Mouse (Mus musculus): ENCODE data around the gene Tmem119. TPM values are rescaled to one million over a fixed set of nuclear protein-coding genes. Genes with fewer than 3 reads are reported as not detected.
A peak's percentile ranks its signal among the peaks of the same experiment; 100 is the strongest.

The Tmem119 gene
- polyA plus RNA-seq, 1 experiment from 2014 or later = 41.9 TPM

DNA sequence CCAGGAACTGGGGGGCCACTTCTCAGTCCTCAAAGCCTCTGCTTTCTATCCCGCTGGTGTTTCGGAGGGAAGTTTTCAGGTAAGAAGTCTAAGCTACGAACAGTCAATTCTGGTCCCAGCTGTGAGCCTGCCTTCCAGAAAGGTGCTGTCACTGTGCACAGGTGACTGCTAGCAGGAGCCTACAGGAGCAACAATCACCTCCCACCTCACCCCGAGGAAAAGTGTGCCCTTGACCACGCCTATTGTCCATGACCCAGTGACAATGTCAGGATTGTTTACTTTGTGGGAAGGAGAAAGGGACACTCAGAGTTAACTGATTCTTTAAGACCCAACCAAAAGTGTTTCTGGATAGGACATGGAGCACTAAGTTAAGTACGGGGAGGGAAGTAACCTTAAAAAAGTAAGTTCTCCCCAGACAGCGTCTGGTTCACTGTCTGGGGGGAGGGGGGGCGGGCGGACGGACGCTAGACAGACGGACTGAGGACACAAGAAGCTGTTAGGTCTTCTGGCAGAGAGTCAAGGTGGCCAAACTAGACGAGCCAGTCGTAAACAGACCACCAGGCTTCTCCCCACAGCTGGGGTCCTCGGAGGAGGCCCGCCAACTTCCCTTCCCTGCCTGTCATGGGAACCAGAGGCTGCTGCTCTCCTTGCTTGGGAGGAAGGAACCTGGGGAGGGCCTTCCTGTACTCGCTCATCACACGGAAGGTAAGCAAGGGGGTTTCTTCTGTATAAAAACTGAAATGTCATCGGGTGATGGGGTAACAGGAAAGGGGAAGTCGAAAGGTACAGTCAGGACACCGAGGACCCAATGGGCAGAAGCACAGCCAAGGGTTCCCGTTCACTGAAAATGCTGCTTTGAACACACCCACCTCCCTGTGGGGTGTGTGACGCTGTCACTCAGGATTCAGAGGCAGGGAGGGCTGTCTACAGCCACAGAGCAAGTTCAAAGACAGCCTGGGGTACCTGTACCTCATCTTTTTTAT lies 41.2 kb upstream of the Tmem119 start:
- Histone ChIP-seq H3K4me1 (replicated peaks; ENCODE audit: control insufficient read depth, insufficient read depth, low read length) (peaks cover 5% of the 10 kb centered on the region; the same call in 1 of the 2 replicates), H3K9me3 (ENCODE audit: control insufficient read depth, low read length) (no peaks in the 10 kb centered on the region), H3K4me2 (ENCODE audit: low read length) (no peak overlapping the region), H3K27ac (ENCODE audit: low read depth) (0 out of 2 replicates have a peak overlapping the region, but pooled peaks have one; percentile 7), H3K27me3 (replicated peaks; ENCODE audit: control insufficient read depth, insufficient read depth, low read length) (no peaks in the 10 kb centered on the region), H3K36me3 (ENCODE audit: control insufficient read depth, insufficient read depth, low read length) (peaks cover 54% of the 10 kb centered on the region), H3K4me3 (ENCODE audit: low read depth, low read length) (no peak overlapping the region), H3K9ac (ENCODE audit: low read length) (no peak overlapping the region)
- 60% methylated on average over 23 of the region's 23 CpGs for WGBS
- DNase-seq (ENCODE audit: low spot score) (no peak), ATAC-seq (replicated peaks; ENCODE audit: low FRiP score, low TSS enrichment, low read depth) (no peak)

GRCm38 (mm10) chr5:113840443-113840842 lies 40.1 kb upstream of the Tmem119 start:
- no peak for ATAC-seq (replicated peaks; ENCODE audit: low FRiP score, low TSS enrichment, low read depth)
- Histone ChIP-seq H3K27me3 (replicated peaks; ENCODE audit: control insufficient read depth, insufficient read depth, low read length) (no peaks in the 10 kb centered on the region), H3K4me1 (replicated peaks; ENCODE audit: control insufficient read depth, insufficient read depth, low read length) (peaks cover 5% of the 10 kb centered on the region; the same call in 1 of the 2 replicates), H3K4me2 (ENCODE audit: low read length) (no peak overlapping the region), H3K4me3 (ENCODE audit: low read depth, low read length) (no peak overlapping the region), H3K27ac (ENCODE audit: low read depth) (no peak overlapping the region), H3K36me3 (ENCODE audit: control insufficient read depth, insufficient read depth, low read length) (peaks cover 44% of the 10 kb centered on the region), H3K9ac (ENCODE audit: low read length) (no peak overlapping the region), H3K9me3 (ENCODE audit: control insufficient read depth, low read length) (no peaks in the 10 kb centered on the region)
- 91% methylated on average over 4 of the region's 4 CpGs for WGBS
- no peak for DNase-seq (ENCODE audit: low spot score)

DNA sequence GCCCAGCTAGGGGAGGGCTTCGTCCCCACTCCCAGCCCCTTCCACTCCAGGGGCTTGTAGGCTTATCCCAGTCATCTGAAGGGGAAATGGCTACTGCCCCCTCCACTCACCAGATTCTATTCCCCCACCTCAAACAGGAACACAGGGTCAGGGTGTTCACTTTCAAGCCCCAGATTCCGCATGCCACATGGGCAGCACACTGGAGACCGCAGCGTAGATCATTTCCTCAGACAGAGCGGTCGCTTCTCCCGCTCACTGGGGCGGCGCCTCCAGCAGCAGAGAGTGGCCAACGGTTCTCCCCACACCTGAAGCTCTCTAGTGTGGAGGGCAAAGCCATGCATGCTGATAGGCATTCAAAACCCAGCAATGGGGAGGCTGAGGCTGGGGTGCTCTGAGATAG lies 36.6 kb upstream of the Tmem119 start:
- Histone ChIP-seq H3K36me3 (ENCODE audit: control insufficient read depth, insufficient read depth, low read length) (peaks cover 10% of the 10 kb centered on the region), H3K4me3 (ENCODE audit: low read depth, low read length) (no peak overlapping the region), H3K4me1 (replicated peaks; ENCODE audit: control insufficient read depth, insufficient read depth, low read length) (peaks cover 4% of the 10 kb centered on the region; the same call in 1 of the 2 replicates), H3K9me3 (ENCODE audit: control insufficient read depth, low read length) (no peaks in the 10 kb centered on the region), H3K9ac (ENCODE audit: low read length) (no peak overlapping the region), H3K27ac (ENCODE audit: low read depth) (no peak overlapping the region), H3K4me2 (ENCODE audit: low read length) (no peak overlapping the region), H3K27me3 (replicated peaks; ENCODE audit: control insufficient read depth, insufficient read depth, low read length) (no peaks in the 10 kb centered on the region)
- DNase-seq (ENCODE audit: low spot score) = no peak
- no peak for ATAC-seq (replicated peaks; ENCODE audit: low FRiP score, low TSS enrichment, low read depth)
- 80% methylated on average over 10 of the region's 10 CpGs for WGBS

- no peak overlapping the region for H3K4me2 ChIP-seq (ENCODE audit: low read length)
- H3K36me3 ChIP-seq (ENCODE audit: control insufficient read depth, insufficient read depth, low read length) = no peaks in the 10 kb centered on the region
- DNase-seq (ENCODE audit: low spot score) = no peak
- no peaks in the 10 kb centered on the region for H3K4me1 ChIP-seq (replicated peaks; ENCODE audit: control insufficient read depth, insufficient read depth, low read length)
- no peak for ATAC-seq (replicated peaks; ENCODE audit: low FRiP score, low TSS enrichment, low read depth)
- H3K27ac ChIP-seq (ENCODE audit: low read depth) = no peak overlapping the region
- H3K9ac ChIP-seq (ENCODE audit: low read length) = no peak overlapping the region
- no peaks in the 10 kb centered on the region for H3K9me3 ChIP-seq (ENCODE audit: control insufficient read depth, low read length)
- H3K27me3 ChIP-seq (replicated peaks; ENCODE audit: control insufficient read depth, insufficient read depth, low read length) = no peaks in the 10 kb centered on the region
- no peak overlapping the region for H3K4me3 ChIP-seq (ENCODE audit: low read depth, low read length)
- 61% methylated on average over 16 of the region's 16 CpGs for WGBS
Observed at GRCm38 (mm10) chr5:113833316-113833947, 33.1 kb upstream of the Tmem119 start.

GRCm38 (mm10) chr5:113832490-113832901 lies 32.2 kb upstream of the Tmem119 start, which contains the start of gene Selplg:
Gene Selplg (minus strand): TSS chr5:113832644.
- Histone ChIP-seq H3K4me2 (ENCODE audit: low read length) (no peak within 1 kb of the TSS), H3K4me1 (replicated peaks; ENCODE audit: control insufficient read depth, insufficient read depth, low read length) (no peaks in the 10 kb centered on the region), H3K36me3 (ENCODE audit: control insufficient read depth, insufficient read depth, low read length) (no peaks in the 10 kb centered on the region), H3K4me3 (ENCODE audit: low read depth, low read length) (no peak within 1 kb of the TSS), H3K9ac (ENCODE audit: low read length) (no peak within 1 kb of the TSS), H3K27ac (ENCODE audit: low read depth) (no peak within 1 kb of the TSS), H3K9me3 (ENCODE audit: control insufficient read depth, low read length) (no peaks in the 10 kb centered on the region), H3K27me3 (replicated peaks; ENCODE audit: control insufficient read depth, insufficient read depth, low read length) (no peaks in the 10 kb centered on the region)
- ATAC-seq (replicated peaks; ENCODE audit: low FRiP score, low TSS enrichment, low read depth) (no peak), DNase-seq (ENCODE audit: low spot score) (no peak)
- WGBS = 31% methylated on average over 8 of the region's 8 CpGs

- H3K9me3 ChIP-seq (ENCODE audit: control insufficient read depth, low read length) = no peaks in the 10 kb centered on the region
- no peak overlapping the region for H3K4me3 ChIP-seq (ENCODE audit: low read depth, low read length)
- H3K4me2 ChIP-seq (ENCODE audit: low read length) = no peak overlapping the region
- no peaks in the 10 kb centered on the region for H3K27me3 ChIP-seq (replicated peaks; ENCODE audit: control insufficient read depth, insufficient read depth, low read length)
- H3K4me1 ChIP-seq (replicated peaks; ENCODE audit: control insufficient read depth, insufficient read depth, low read length) = no peaks in the 10 kb centered on the region
- no peak overlapping the region for H3K27ac ChIP-seq (ENCODE audit: low read depth)
- WGBS = 42% methylated on average over 3 of the region's 3 CpGs
- ATAC-seq (replicated peaks; ENCODE audit: low FRiP score, low TSS enrichment, low read depth) (no peak), DNase-seq (ENCODE audit: low spot score) (no peak)
- H3K9ac ChIP-seq (ENCODE audit: low read length) = no peak overlapping the region
- no peaks in the 10 kb centered on the region for H3K36me3 ChIP-seq (ENCODE audit: control insufficient read depth, insufficient read depth, low read length)
Observed at GRCm38 (mm10) chr5:113831741-113832140, 31.4 kb upstream of the Tmem119 start.

DNA sequence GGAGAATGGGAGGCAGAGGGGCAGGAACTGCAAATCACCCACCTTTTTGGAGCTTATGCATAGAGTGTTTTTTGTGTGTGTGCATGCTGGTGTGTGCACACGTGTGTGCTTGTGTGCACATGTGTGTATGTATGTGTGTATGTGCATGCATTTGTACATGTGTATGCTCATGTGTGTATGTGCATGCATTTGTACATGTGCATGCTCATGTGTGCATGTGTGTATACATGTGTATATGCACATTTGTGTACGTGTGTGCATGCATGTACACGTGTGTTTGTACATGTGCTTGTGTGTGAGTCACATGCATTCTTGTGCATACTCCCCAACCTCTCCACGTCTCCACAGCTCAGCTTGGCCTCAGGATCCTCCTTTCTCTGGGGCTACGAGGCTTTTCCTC lies 30.5 kb upstream of the Tmem119 start:
- H3K27me3 ChIP-seq (replicated peaks; ENCODE audit: control insufficient read depth, insufficient read depth, low read length) = no peaks in the 10 kb centered on the region
- no peaks in the 10 kb centered on the region for H3K9me3 ChIP-seq (ENCODE audit: control insufficient read depth, low read length)
- WGBS = 90% methylated on average over 5 of the region's 5 CpGs
- H3K4me1 ChIP-seq (replicated peaks; ENCODE audit: control insufficient read depth, insufficient read depth, low read length) = no peaks in the 10 kb centered on the region
- no peak overlapping the region for H3K27ac ChIP-seq (ENCODE audit: low read depth)
- ATAC-seq (replicated peaks; ENCODE audit: low FRiP score, low TSS enrichment, low read depth) (no peak), DNase-seq (ENCODE audit: low spot score) (no peak)
- no peaks in the 10 kb centered on the region for H3K36me3 ChIP-seq (ENCODE audit: control insufficient read depth, insufficient read depth, low read length)
- no peak overlapping the region for H3K4me2 ChIP-seq (ENCODE audit: low read length)
- no peak overlapping the region for H3K4me3 ChIP-seq (ENCODE audit: low read depth, low read length)
- H3K9ac ChIP-seq (ENCODE audit: low read length) = no peak overlapping the region

- H3K9ac ChIP-seq (ENCODE audit: low read length) = no peak overlapping the region
- H3K27me3 ChIP-seq (replicated peaks; ENCODE audit: control insufficient read depth, insufficient read depth, low read length) = no peaks in the 10 kb centered on the region
- DNase-seq (ENCODE audit: low spot score) = no peak
- no peak overlapping the region for H3K4me2 ChIP-seq (ENCODE audit: low read length)
- H3K9me3 ChIP-seq (ENCODE audit: control insufficient read depth, low read length) = no peaks in the 10 kb centered on the region
- H3K4me1 ChIP-seq (replicated peaks; ENCODE audit: control insufficient read depth, insufficient read depth, low read length) = no peaks in the 10 kb centered on the region
- no peak for ATAC-seq (replicated peaks; ENCODE audit: low FRiP score, low TSS enrichment, low read depth)
- WGBS = 61% methylated on average over 10 of the region's 10 CpGs
- H3K4me3 ChIP-seq (ENCODE audit: low read depth, low read length) = no peak overlapping the region
- no peak overlapping the region for H3K27ac ChIP-seq (ENCODE audit: low read depth)
- no peaks in the 10 kb centered on the region for H3K36me3 ChIP-seq (ENCODE audit: control insufficient read depth, insufficient read depth, low read length)
Observed at GRCm38 (mm10) chr5:113830292-113830643, 30.0 kb upstream of the Tmem119 start.

Measured in intestine, embryonic 14.5 days (tissue).